Mouse (Mus musculus) sigmoid colon, adult 10 weeks (tissue): ENCODE measurements around the gene 1810030O07Rik. TPM values are rescaled to one million over a fixed set of nuclear protein-coding genes. Genes with fewer than 3 reads are reported as not detected.

Experiments used
- polyA plus RNA-seq: library from polyadenylated mRNA; stranded (reverse); fragments of 350-450 nt; fragmentation: Illumina TruSeq; extraction: RNeasy Lipid Tissue Mini Kit (QIAGEN cat#74804); gene quantifications from one replicate; pipeline ENCODE4 v1.2.3, GENCODE M21; 2014; ENCODE audit warnings: low read depth, low replicate concordance

Gene 1810030O07Rik
- 61.4 TPM for polyA plus RNA-seq

GRCm38 (mm10) chrX:12673054-12673775 lies at the start of gene 1810030O07Rik:
1810030O07Rik (minus strand) TSS chrX:12673668.

Other genes with a start within 250 kb of the 1810030O07Rik start
- 465 TPM for gene Atp6ap2, start 85.9 kb downstream of the 1810030O07Rik start, polyA plus RNA-seq
- gene Med14, start 88.4 kb upstream of the 1810030O07Rik start, polyA plus RNA-seq, result 38.4 TPM